Mouse (Mus musculus): Measurements from ENCODE around the gene 4930524N10Rik.

4930524N10Rik gene

DNA sequence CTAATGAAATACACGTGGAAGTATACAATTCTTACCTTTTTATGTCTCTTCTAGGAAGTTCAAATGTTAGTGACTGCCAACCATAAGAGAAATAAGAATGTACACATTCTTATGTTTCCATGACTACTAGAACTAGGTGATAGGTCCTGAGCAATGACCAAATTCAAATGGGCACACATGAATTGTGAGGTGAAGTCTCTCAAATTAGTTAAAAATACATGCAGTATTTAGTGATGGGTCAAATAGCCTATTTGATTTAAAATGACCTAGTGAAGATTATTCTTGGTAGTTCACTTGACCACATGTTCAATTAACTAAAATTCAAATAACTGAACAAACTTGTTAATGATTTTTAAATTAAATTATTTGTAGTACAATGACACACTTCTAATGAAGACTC, at the start of gene 4930524N10Rik:
Gene 4930524N10Rik (minus strand): TSS at position 101 of the 400 bp plus-strand sequence.
- no peak for DNase-seq (ENCODE audit: low spot score in 2 of 2)

DNA sequence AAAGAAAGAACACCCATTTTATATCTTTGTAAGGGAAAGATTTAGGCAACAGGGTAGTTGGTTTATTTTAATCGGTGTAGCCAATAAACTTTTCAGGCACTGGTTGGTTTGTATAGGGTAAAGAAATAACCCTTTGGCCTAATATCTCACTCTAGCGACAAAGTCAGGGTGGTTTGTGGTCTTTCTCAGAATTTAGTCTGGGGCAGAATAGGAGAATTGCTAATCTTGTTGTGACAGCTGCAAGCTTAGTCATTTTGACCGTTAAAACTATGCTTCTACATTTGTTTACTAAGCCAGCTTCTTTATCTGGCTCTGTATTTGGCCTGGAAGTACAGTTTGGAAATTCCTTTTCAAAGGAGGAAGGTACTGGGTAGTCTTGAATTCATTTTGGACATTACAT, 6.8 kb upstream of the 4930524N10Rik start:
- no peak for DNase-seq (ENCODE audit: low spot score in 2 of 2)

DNA sequence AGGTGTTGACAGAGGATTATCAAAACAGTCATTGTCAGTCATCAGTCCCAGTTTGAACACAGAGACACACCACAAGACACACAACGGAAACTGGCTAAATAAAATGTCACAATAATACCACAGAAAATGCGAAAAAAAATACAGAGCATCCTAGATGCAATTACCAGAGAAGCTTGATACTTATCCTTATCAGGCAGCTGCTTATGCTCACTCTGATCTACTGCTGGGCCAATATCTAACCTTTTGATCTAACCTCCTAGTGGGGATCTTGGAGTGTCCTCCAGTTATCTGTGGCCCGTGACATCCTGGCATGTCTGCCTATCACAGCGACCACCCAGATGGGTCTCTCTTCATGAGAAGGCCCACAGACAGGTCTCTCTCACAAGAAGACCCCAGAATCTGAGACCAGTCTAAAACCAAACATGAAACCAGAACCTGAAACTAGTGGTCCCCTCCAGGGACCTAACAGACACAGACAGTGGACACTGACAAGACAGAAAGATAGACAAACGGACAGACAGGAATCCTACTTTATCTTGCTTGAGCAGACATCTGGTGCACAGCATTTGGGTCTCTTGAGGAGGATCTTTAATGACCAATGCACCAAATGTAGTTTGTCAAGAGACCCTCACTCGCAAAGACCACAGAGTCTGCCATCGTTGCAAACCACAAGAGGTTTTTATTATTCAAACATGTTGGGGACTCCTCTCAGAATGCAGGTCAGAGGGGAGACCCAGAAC, 6.3 kb upstream of the 4930524N10Rik start:
- DNase-seq (ENCODE audit: low spot score in 2 of 2): no peak

DNA sequence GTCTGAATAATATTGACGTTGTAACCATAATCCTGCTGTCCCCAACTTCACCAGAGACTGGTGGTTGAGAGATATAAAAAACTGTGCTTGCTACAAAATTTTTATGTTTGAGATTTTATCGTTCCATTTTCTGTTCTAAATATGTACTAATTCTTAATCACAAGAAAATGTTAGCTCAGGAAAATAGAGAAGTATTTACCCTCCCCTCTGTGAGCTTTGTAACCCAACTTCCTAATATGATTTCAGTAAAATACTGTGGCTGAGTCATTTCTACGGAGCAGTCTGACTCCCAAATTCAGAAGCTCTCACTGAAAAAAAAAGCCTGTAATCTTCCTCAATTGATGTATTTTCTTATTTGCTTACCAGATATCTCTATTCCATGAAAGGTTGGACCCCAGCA, 4.7 kb upstream of the 4930524N10Rik start:
- no peak for DNase-seq (ENCODE audit: low spot score in 2 of 2)
